Mouse (Mus musculus): ENCODE data around the gene Rcc1l. TPM values are rescaled to one million over a fixed set of nuclear protein-coding genes. Genes with fewer than 3 reads are reported as not detected.

The Rcc1l gene
- total and polyA plus RNA-seq, 3 experiments, result 9.2 to 16.0 (median 12.6) TPM

- no peak for DNase-seq (ENCODE audit: low spot score)
- peaks cover 4% of the 10 kb centered on the region; the same call in 1 of the 2 replicates for H3K9me3 ChIP-seq (replicated peaks)
- no peak for TF ChIP-seq CTCF (IDR thresholded peaks at IDR 0.05; ENCODE audit: low read depth, low read length)
- TF ChIP-seq GATA2 (IDR thresholded peaks at IDR 0.05; ENCODE audit: borderline replicate concordance, low read depth, low read length), result no peak
- TF ChIP-seq TAL1 (conservative IDR thresholded peaks at IDR 0.05; ENCODE audit: low read depth, low read length), result no peak
- no peak for TF ChIP-seq POLR2AphosphoS5 (IDR thresholded peaks at IDR 0.05; ENCODE audit: insufficient replicate concordance, low read depth, low read length)
- no peak for TF ChIP-seq GATA1 (IDR thresholded peaks at IDR 0.05; ENCODE audit: borderline replicate concordance, low read length)
- no peak overlapping the region for H3K4me3 ChIP-seq (ENCODE audit: low read depth, low read length)
- no peaks in the 10 kb centered on the region for H3K4me1 ChIP-seq (ENCODE audit: insufficient read depth, low read depth, low read length)
- ATAC-seq (ENCODE audit: extremely low read depth, insufficient number of reproducible peaks, low FRiP score, poor library complexity, severe bottlenecking), result no peak
- no peaks in the 10 kb centered on the region for H3K36me3 ChIP-seq (replicated peaks)
- no peaks in the 10 kb centered on the region for H3K27me3 ChIP-seq (ENCODE audit: insufficient read depth, low read length)
Measured at GRCm38 (mm10) chr5:134131586-134131985, 45.0 kb downstream of the Rcc1l start.

GRCm38 (mm10) chr5:134126232-134126631, 50.3 kb downstream of the Rcc1l start:
- DNase-seq (ENCODE audit: low spot score) (no peak), ATAC-seq (ENCODE audit: extremely low read depth, insufficient number of reproducible peaks, low FRiP score, poor library complexity, severe bottlenecking) (no peak)
- peaks cover 6% of the 10 kb centered on the region; the same call in 1 of the 2 replicates for H3K9me3 ChIP-seq (replicated peaks)
- H3K4me3 ChIP-seq (ENCODE audit: low read depth, low read length), result no peak overlapping the region
- H3K27me3 ChIP-seq (ENCODE audit: insufficient read depth, low read length), result no peaks in the 10 kb centered on the region
- TF ChIP-seq GATA2 (IDR thresholded peaks at IDR 0.05; ENCODE audit: borderline replicate concordance, low read depth, low read length), result no peak
- TF ChIP-seq POLR2AphosphoS5 (IDR thresholded peaks at IDR 0.05; ENCODE audit: insufficient replicate concordance, low read depth, low read length), result no peak
- no peak for TF ChIP-seq TAL1 (conservative IDR thresholded peaks at IDR 0.05; ENCODE audit: low read depth, low read length)
- no peak for TF ChIP-seq GATA1 (IDR thresholded peaks at IDR 0.05; ENCODE audit: borderline replicate concordance, low read length)
- TF ChIP-seq CTCF (IDR thresholded peaks at IDR 0.05; ENCODE audit: low read depth, low read length), result no peak
- no peaks in the 10 kb centered on the region for H3K4me1 ChIP-seq (ENCODE audit: insufficient read depth, low read depth, low read length)
- H3K36me3 ChIP-seq (replicated peaks), result no peaks in the 10 kb centered on the region

GRCm38 (mm10) chr5:134123846-134124245, 52.7 kb downstream of the Rcc1l start:
- Histone ChIP-seq H3K36me3 (replicated peaks) (no peaks in the 10 kb centered on the region), H3K4me1 (ENCODE audit: insufficient read depth, low read depth, low read length) (no peaks in the 10 kb centered on the region), H3K4me3 (ENCODE audit: low read depth, low read length) (no peak overlapping the region), H3K9me3 (replicated peaks) (peaks cover 17% of the 10 kb centered on the region), H3K27me3 (ENCODE audit: insufficient read depth, low read length) (no peaks in the 10 kb centered on the region)
- ATAC-seq (ENCODE audit: extremely low read depth, insufficient number of reproducible peaks, low FRiP score, poor library complexity, severe bottlenecking) (no peak), DNase-seq (ENCODE audit: low spot score) (no peak)
- no peak for TF ChIP-seq GATA1 (IDR thresholded peaks at IDR 0.05; ENCODE audit: borderline replicate concordance, low read length)
- TF ChIP-seq GATA2 (IDR thresholded peaks at IDR 0.05; ENCODE audit: borderline replicate concordance, low read depth, low read length), result no peak
- no peak for TF ChIP-seq TAL1 (conservative IDR thresholded peaks at IDR 0.05; ENCODE audit: low read depth, low read length)
- no peak for TF ChIP-seq POLR2AphosphoS5 (IDR thresholded peaks at IDR 0.05; ENCODE audit: insufficient replicate concordance, low read depth, low read length)
- no peak for TF ChIP-seq CTCF (IDR thresholded peaks at IDR 0.05; ENCODE audit: low read depth, low read length)

DNA sequence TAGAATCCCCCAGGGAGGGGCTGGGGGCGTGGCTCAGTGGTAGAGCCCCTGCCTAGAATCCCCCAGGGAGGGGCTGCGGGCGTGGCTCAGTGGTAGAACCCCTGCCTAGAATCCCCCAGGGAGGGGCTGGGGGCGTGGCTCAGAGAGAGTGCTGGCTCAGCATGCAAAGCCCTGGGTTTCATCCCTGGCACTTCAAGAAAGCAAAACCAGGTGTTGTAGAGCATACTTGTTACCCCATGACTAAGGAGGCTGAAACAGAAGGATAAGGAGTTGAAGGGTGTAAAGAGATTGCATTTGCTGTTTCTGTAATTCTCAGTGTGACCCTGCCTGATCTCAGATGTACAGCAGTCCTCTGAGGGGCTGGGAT, 54.7 kb downstream of the Rcc1l start:
- no peak for DNase-seq (ENCODE audit: low spot score)

GRCm38 (mm10) chr5:134121138-134121892, 55.3 kb downstream of the Rcc1l start:
- Histone ChIP-seq H3K27me3 (ENCODE audit: insufficient read depth, low read length) (no peaks in the 10 kb centered on the region), H3K4me1 (ENCODE audit: insufficient read depth, low read depth, low read length) (no peaks in the 10 kb centered on the region), H3K9me3 (replicated peaks) (peaks cover 22% of the 10 kb centered on the region), H3K36me3 (replicated peaks) (no peaks in the 10 kb centered on the region), H3K4me3 (ENCODE audit: low read depth, low read length) (no peak overlapping the region)
- DNase-seq (ENCODE audit: low spot score) (no peak), ATAC-seq (ENCODE audit: extremely low read depth, insufficient number of reproducible peaks, low FRiP score, poor library complexity, severe bottlenecking) (no peak)
- TF ChIP-seq GATA1 (IDR thresholded peaks at IDR 0.05; ENCODE audit: borderline replicate concordance, low read length), result no peak
- no peak for TF ChIP-seq POLR2AphosphoS5 (IDR thresholded peaks at IDR 0.05; ENCODE audit: insufficient replicate concordance, low read depth, low read length)
- no peak for TF ChIP-seq CTCF (IDR thresholded peaks at IDR 0.05; ENCODE audit: low read depth, low read length)
- TF ChIP-seq TAL1 (conservative IDR thresholded peaks at IDR 0.05; ENCODE audit: low read depth, low read length), result no peak

More for the DNA sequence above, 54.7 kb downstream of the Rcc1l start:
- H3K9me3 ChIP-seq (replicated peaks), result peaks cover 22% of the 10 kb centered on the region
- no peaks in the 10 kb centered on the region for H3K4me1 ChIP-seq (ENCODE audit: insufficient read depth, low read depth, low read length)
- H3K36me3 ChIP-seq (replicated peaks), result no peaks in the 10 kb centered on the region
- no peak for ATAC-seq (ENCODE audit: extremely low read depth, insufficient number of reproducible peaks, low FRiP score, poor library complexity, severe bottlenecking)
- H3K4me3 ChIP-seq (ENCODE audit: low read depth, low read length), result no peak overlapping the region
- no peaks in the 10 kb centered on the region for H3K27me3 ChIP-seq (ENCODE audit: insufficient read depth, low read length)
- TF ChIP-seq GATA1 (IDR thresholded peaks at IDR 0.05; ENCODE audit: borderline replicate concordance, low read length) (no peak), TAL1 (conservative IDR thresholded peaks at IDR 0.05; ENCODE audit: low read depth, low read length) (no peak), POLR2AphosphoS5 (IDR thresholded peaks at IDR 0.05; ENCODE audit: insufficient replicate concordance, low read depth, low read length) (no peak), CTCF (IDR thresholded peaks at IDR 0.05; ENCODE audit: low read depth, low read length) (no peak), GATA2 (IDR thresholded peaks at IDR 0.05; ENCODE audit: borderline replicate concordance, low read depth, low read length) (no peak)

- ATAC-seq (ENCODE audit: extremely low read depth, insufficient number of reproducible peaks, low FRiP score, poor library complexity, severe bottlenecking), result no peak
- Histone ChIP-seq H3K4me1 (ENCODE audit: insufficient read depth, low read depth, low read length) (no peaks in the 10 kb centered on the region), H3K27me3 (ENCODE audit: insufficient read depth, low read length) (no peaks in the 10 kb centered on the region), H3K9me3 (replicated peaks) (peaks cover 19% of the 10 kb centered on the region), H3K36me3 (replicated peaks) (no peaks in the 10 kb centered on the region), H3K4me3 (ENCODE audit: low read depth, low read length) (no peak overlapping the region)
- TF ChIP-seq CTCF (IDR thresholded peaks at IDR 0.05; ENCODE audit: low read depth, low read length) (no peak), TAL1 (conservative IDR thresholded peaks at IDR 0.05; ENCODE audit: low read depth, low read length) (no peak), GATA1 (IDR thresholded peaks at IDR 0.05; ENCODE audit: borderline replicate concordance, low read length) (no peak), POLR2AphosphoS5 (IDR thresholded peaks at IDR 0.05; ENCODE audit: insufficient replicate concordance, low read depth, low read length) (no peak), GATA2 (IDR thresholded peaks at IDR 0.05; ENCODE audit: borderline replicate concordance, low read depth, low read length) (no peak)
- no peak for DNase-seq (ENCODE audit: low spot score)
Measured at GRCm38 (mm10) chr5:134120135-134120534, 56.4 kb downstream of the Rcc1l start.

Measured in G1E (cell line).